Comparison of ENCODE assay signal across 7 mouse cellular contexts in the genomic region with DNA sequence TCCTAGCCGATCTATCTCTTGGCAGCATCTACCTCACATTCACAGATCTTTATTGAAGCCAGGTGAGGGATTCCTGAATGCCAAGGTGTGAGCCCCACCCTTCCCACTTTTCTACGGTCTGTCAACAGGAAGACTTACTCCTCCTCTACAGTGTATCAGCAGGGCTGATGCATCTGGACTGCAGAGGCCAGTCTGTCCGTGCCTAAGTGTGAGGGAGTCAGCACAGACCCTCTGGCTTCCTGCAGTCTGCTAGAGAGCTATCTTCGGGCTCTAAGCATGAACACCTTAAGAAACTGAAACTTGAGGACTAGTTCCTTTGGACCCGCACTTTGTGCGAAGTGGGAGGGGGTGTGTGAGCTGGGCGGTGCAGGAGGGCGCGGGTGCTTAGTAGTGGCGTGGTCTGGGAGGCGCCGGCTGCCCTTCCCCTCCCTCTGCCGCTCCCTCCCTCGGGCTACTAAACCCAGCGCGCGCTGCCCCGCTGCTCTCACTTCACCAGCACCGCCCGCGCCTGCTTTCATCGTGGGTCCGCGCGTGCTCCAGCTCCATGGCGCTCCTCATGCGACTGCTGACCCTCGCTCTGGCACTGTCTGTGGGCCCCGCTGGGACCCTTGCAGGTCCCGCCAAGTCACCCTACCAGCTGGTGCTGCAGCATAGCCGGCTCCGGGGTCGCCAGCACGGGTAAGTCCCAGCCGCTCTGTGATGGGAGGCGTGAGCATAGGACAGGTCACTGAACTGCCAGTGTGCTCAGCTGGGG. TPM values are rescaled to one million over a fixed set of nuclear protein-coding genes. Genes with fewer than 3 reads are reported as not detected.
DNase-seq lines count a peak whose midpoint lies in the region; ATAC-seq and TF ChIP-seq lines count a peak whose summit lies in the region.

Tgfbi (plus strand) TSS at position 421 of the 754 bp plus-strand sequence.

- TF ChIP-seq POLR2A in ES-Bruce4 (IDR thresholded peaks at IDR 0.05; ENCODE audit: insufficient read depth, low read length), result no peak

- TF ChIP-seq CTCF in ES-Bruce4 (IDR thresholded peaks at IDR 0.05; ENCODE audit: low read depth, low read length), result no peak

- no peak for TF ChIP-seq EP300 in ES-Bruce4 (IDR thresholded peaks at IDR 0.05; ENCODE audit: insufficient read depth, low read depth, low read length)

- no peak within 1 kb of the TSS for H3K9ac ChIP-seq in ES-Bruce4 (ENCODE audit: low read depth, poor library complexity, severe bottlenecking)
- H3K9ac ChIP-seq in heart, embryonic 15.5 days, result peak within 1 kb of the TSS; percentile 70

- H3K4me1 ChIP-seq in ES-Bruce4 (ENCODE audit: control insufficient read depth, insufficient read depth, low read length), result peaks cover 8% of the 10 kb centered on the region
- no peaks in the 10 kb centered on the region for H3K4me1 ChIP-seq in erythroblast, embryonic 14.5 days (ENCODE audit: control insufficient read depth)
- peaks cover 51% of the 10 kb centered on the region for H3K4me1 ChIP-seq in heart, embryonic 15.5 days (replicated peaks)

- DNase-seq in ZHBTc4 (ENCODE audit: low read depth, low spot score), result peak; percentile 59
- DNase-seq in kidney, postnatal 14 days, result peak; percentile 75
- peak; percentile 79 to 85 for DNase-seq in lung, postnatal 4 days
- DNase-seq in retina, postnatal 1 day, result peak; percentile 77

- H3K27ac ChIP-seq in ES-Bruce4 (ENCODE audit: insufficient read depth, low read length), result no peak within 1 kb of the TSS
- no peak within 1 kb of the TSS for H3K27ac ChIP-seq in heart, embryonic 15.5 days

- H3K9me3 ChIP-seq in ES-Bruce4 (replicated peaks; ENCODE audit: control insufficient read depth, insufficient read depth, low read length, poor library complexity, severe bottlenecking), result no peaks in the 10 kb centered on the region
- H3K9me3 ChIP-seq in erythroblast, embryonic 14.5 days (ENCODE audit: control insufficient read depth, low read length), result no peaks in the 10 kb centered on the region
- H3K9me3 ChIP-seq in heart, embryonic 15.5 days (replicated peaks), result no peaks in the 10 kb centered on the region

- 2% methylated on average over 36 of the region's 36 CpGs for WGBS in heart, embryonic 15.5 days

- ATAC-seq in heart, embryonic 15.5 days (replicated peaks; ENCODE audit: insufficient number of reproducible peaks, insufficient read depth, low FRiP score, low read depth), result peak; percentile 72

- peak within 1 kb of the TSS; percentile 45 for H3K4me3 ChIP-seq in ES-Bruce4 (ENCODE audit: low read depth, low read length)
- H3K4me3 ChIP-seq in erythroblast, embryonic 14.5 days (replicated peaks), result peak within 1 kb of the TSS; percentile 34
- peak within 1 kb of the TSS; percentile 56 for H3K4me3 ChIP-seq in heart, embryonic 15.5 days

- no peaks in the 10 kb centered on the region for H3K36me3 ChIP-seq in ES-Bruce4 (ENCODE audit: control insufficient read depth, insufficient read depth, low read length, poor library complexity, severe bottlenecking)
- no peaks in the 10 kb centered on the region for H3K36me3 ChIP-seq in erythroblast, embryonic 14.5 days (ENCODE audit: control insufficient read depth)
- H3K36me3 ChIP-seq in heart, embryonic 15.5 days, result no peaks in the 10 kb centered on the region

- peak within 1 kb of the TSS; percentile 93 for H3K4me2 ChIP-seq in heart, embryonic 15.5 days

- H3K27me3 ChIP-seq in ES-Bruce4 (ENCODE audit: control insufficient read depth, insufficient read depth, low read length, poor library complexity, severe bottlenecking), result no peaks in the 10 kb centered on the region
- peaks cover 14% of the 10 kb centered on the region for H3K27me3 ChIP-seq in erythroblast, embryonic 14.5 days (ENCODE audit: control insufficient read depth)
- peaks cover 47% of the 10 kb centered on the region for H3K27me3 ChIP-seq in heart, embryonic 15.5 days

RNA-seq across cellular contexts. Expression of gene Tgfbi, which starts in this region (rescaled TPM):
- polyA plus RNA-seq in ES-Bruce4 (2011; ENCODE audit: insufficient read depth, insufficient read length, low read depth, missing spikeins), result 1.0 and 1.9 TPM in 2 replicates
- polyA plus RNA-seq in erythroblast, embryonic 14.5 days (2012), result 0.13 and 0.18 TPM in 2 replicates
- polyA plus RNA-seq in heart, embryonic 15.5 days (2015; fragmentation: Nextera tagmentation; extraction: Ambion mirVana), result 36.9 and 49.0 TPM in 2 replicates

Comparison
In these comparisons a context has a peak if more than half of its experiments do, and no peak if none do; other contexts are left out.
1. RNA of gene Tgfbi (polyA plus RNA-seq): 36.9 to 49.0 TPM in heart, embryonic 15.5 days; 1.0 to 1.9 TPM in ES-Bruce4 and 0.13 to 0.18 TPM in erythroblast, embryonic 14.5 days; every median in the first group is over 10 times any median in the second.
2. Peak in every context shown above with its lines, with median percentiles within 50 percentile points of each other: H3K4me3 ChIP-seq and DNase-seq.